Mouse (Mus musculus) small intestine, adult 2 months (tissue): ENCODE measurements around the gene Sult4a1. TPM values are rescaled to one million over a fixed set of nuclear protein-coding genes. Genes with fewer than 3 reads are reported as not detected.

ENCODE experiments used
- H3K27ac ChIP-seq: fragments of 200-500 bp; 2 replicates; pipeline ENCODE4 v1.5.1; 2012; ENCODE audit warnings: low read depth, low read length, control low read depth, inconsistent platforms; ENCODE audit not compliant: insufficient read depth
- H3K27me3 ChIP-seq: fragments of 200-500 bp; 2 replicates; pipeline ENCODE4 v1.6.1; 2012; ENCODE audit warnings: mild to moderate bottlenecking, moderate library complexity, low read length, inconsistent platforms; ENCODE audit not compliant: control insufficient read depth, insufficient read depth
- H3K36me3 ChIP-seq: fragments of 200-500 bp; 2 replicates; pipeline ENCODE4 v1.6.1; 2012; ENCODE audit warnings: mild to moderate bottlenecking, low read length, control low read depth, inconsistent platforms; ENCODE audit not compliant: control insufficient read depth, insufficient read depth
- H3K4me1 ChIP-seq: fragments of 200-500 bp; 2 replicates; pipeline ENCODE4 v1.6.1; 2012; ENCODE audit warnings: low read length, inconsistent platforms, mixed read lengths; ENCODE audit not compliant: control insufficient read depth, insufficient read depth, insufficient read length
- H3K4me3 ChIP-seq: fragments of 200-500 bp; 2 replicates; pipeline ENCODE4 v1.5.1; 2012; ENCODE audit warnings: low read depth, mild to moderate bottlenecking, control low read depth, inconsistent platforms, low read length, moderate library complexity
- CTCF ChIP-seq: fragments of 200-500 bp; IDR thresholded peaks from 2 replicates; pipeline ENCODE4 v1.5.1; 2012; ENCODE audit warnings: low read depth, mild to moderate bottlenecking, control low read depth, inconsistent platforms, low read length, moderate library complexity, mixed read lengths; ENCODE audit not compliant: insufficient replicate concordance, insufficient read length; ENCODE audit errors: extremely low read depth
- POLR2A ChIP-seq: fragments of 200-500 bp; IDR thresholded peaks from 2 replicates; pipeline ENCODE4 v1.6.1; 2012; ENCODE audit warnings: low read depth, mild to moderate bottlenecking, control low read depth, inconsistent platforms, low read length, moderate library complexity
- WGBS: fragments of 180-500 bp; shearing (Covaris S2); methylation state at CpG from one replicate; pipeline ENCODE4 v1.1.7; 2018; 5-methylcytosine and 5-hydroxymethylcytosine counted together
- polyA plus RNA-seq: library from polyadenylated mRNA; depleted of rRNA; stranded (reverse); fragments of >200 nt; gene quantifications from 2 replicates; pipeline ENCODE4 v1.2.3, GENCODE M21; 2012

Sult4a1 gene
- polyA plus RNA-seq, 1 experiment: 1.6 TPM

GRCm38 (mm10) chr15:84065140-84065539 lies 40.4 kb downstream of the Sult4a1 start, which contains the start of gene Efcab6:
Efcab6 (minus strand) TSS chr15:84065379.
- Histone ChIP-seq H3K27ac (no peak within 1 kb of the TSS), H3K4me3 (no peak within 1 kb of the TSS), H3K36me3 (no peaks in the 10 kb centered on the region), H3K27me3 (peaks cover 7% of the 10 kb centered on the region), H3K4me1 (no peaks in the 10 kb centered on the region)
- WGBS: 7% methylated on average over 29 of the region's 29 CpGs
- no peak for TF ChIP-seq POLR2A
- TF ChIP-seq CTCF: no peak

- Histone ChIP-seq H3K27ac (no peak overlapping the region), H3K4me3 (no peak overlapping the region), H3K4me1 (no peaks in the 10 kb centered on the region), H3K36me3 (no peaks in the 10 kb centered on the region), H3K27me3 (no peaks in the 10 kb centered on the region)
- WGBS: 75% methylated on average over 6 of the region's 6 CpGs
- TF ChIP-seq POLR2A (no peak), CTCF (no peak)
Measured at GRCm38 (mm10) chr15:84058841-84059240, 46.7 kb downstream of the Sult4a1 start.

- Histone ChIP-seq H3K4me3 (no peak overlapping the region), H3K27me3 (no peaks in the 10 kb centered on the region), H3K4me1 (no peaks in the 10 kb centered on the region), H3K27ac (no peak overlapping the region), H3K36me3 (no peaks in the 10 kb centered on the region)
- WGBS: 64% methylated on average over 5 of the region's 5 CpGs
- no peak for TF ChIP-seq CTCF
- TF ChIP-seq POLR2A: no peak
Measured at GRCm38 (mm10) chr15:84056083-84056482, 49.5 kb downstream of the Sult4a1 start.

GRCm38 (mm10) chr15:84053859-84054258 lies 51.7 kb downstream of the Sult4a1 start:
- H3K4me1 ChIP-seq: no peaks in the 10 kb centered on the region
- no peak overlapping the region for H3K4me3 ChIP-seq
- no peak overlapping the region for H3K27ac ChIP-seq
- TF ChIP-seq POLR2A: no peak
- TF ChIP-seq CTCF: peak; percentile 72; the same call in 1 of the 2 replicates
- no peaks in the 10 kb centered on the region for H3K27me3 ChIP-seq
- 39% methylated on average over 9 of the region's 9 CpGs for WGBS
- no peaks in the 10 kb centered on the region for H3K36me3 ChIP-seq

GRCm38 (mm10) chr15:84053240-84053639 lies 52.3 kb downstream of the Sult4a1 start:
- Histone ChIP-seq H3K27ac (no peak overlapping the region), H3K4me1 (no peaks in the 10 kb centered on the region), H3K27me3 (no peaks in the 10 kb centered on the region), H3K36me3 (no peaks in the 10 kb centered on the region), H3K4me3 (no peak overlapping the region)
- TF ChIP-seq CTCF (no peak), POLR2A (no peak)
- 90% methylated on average over 4 of the region's 4 CpGs for WGBS

GRCm38 (mm10) chr15:84052390-84052789 lies 53.2 kb downstream of the Sult4a1 start:
- Histone ChIP-seq H3K27ac (no peak overlapping the region), H3K36me3 (no peaks in the 10 kb centered on the region), H3K27me3 (no peaks in the 10 kb centered on the region), H3K4me1 (no peaks in the 10 kb centered on the region), H3K4me3 (no peak overlapping the region)
- no peak for TF ChIP-seq CTCF
- TF ChIP-seq POLR2A: no peak
- WGBS: 70% methylated on average over 9 of the region's 9 CpGs

GRCm38 (mm10) chr15:84049570-84049969 lies 56.0 kb downstream of the Sult4a1 start:
- 57% methylated on average over 7 of the region's 7 CpGs for WGBS
- Histone ChIP-seq H3K27me3 (no peaks in the 10 kb centered on the region), H3K4me3 (no peak overlapping the region), H3K4me1 (no peaks in the 10 kb centered on the region), H3K36me3 (no peaks in the 10 kb centered on the region), H3K27ac (no peak overlapping the region)
- TF ChIP-seq CTCF (no peak), POLR2A (no peak)
